27 mouse cellular contexts compared by ENCODE assay signal in genomic region chr11:51063841-51064240, GRCm38 (mm10). TPM values are rescaled to one million over a fixed set of nuclear protein-coding genes. Genes with fewer than 3 reads are reported as not detected.
DNase-seq lines count a peak whose midpoint lies in the region; TF ChIP-seq lines count a peak whose summit lies in the region.
"Had no signal": no experiment of that assay in that cellular context is flagged by ENCODE, and none has a peak within 500 bp of the region (broad histone marks: within the 10 kb centered on the region; RNA-seq: fewer than 3 reads in every experiment).

No protein-coding gene starts in this region.

- H3K27ac ChIP-seq in left cerebral cortex, adult 2 months = no peak overlapping the region
- H3K27ac ChIP-seq: embryonic facial prominence, embryonic 13.5 days; forebrain, embryonic 13.5 days; gastrocnemius, adult 2 months; heart, embryonic 15.5 days; hindbrain, embryonic 13.5 days; hindbrain, postnatal 0 days had no signal

- peak; percentile 32 to 65 for DNase-seq in frontal cortex, adult 2 months (ENCODE audit: extremely low spot score in 1 of 2, low spot score in 1 of 2)
- no peak for DNase-seq in frontal cortex, postnatal 14 days (ENCODE audit: low spot score in 2 of 2)
- peak; percentile 13 to 78 for DNase-seq in left cerebral cortex, postnatal 25 days (ENCODE audit: low spot score in 2 of 2)
- no peak for DNase-seq in left cerebral cortex, adult 2 months (ENCODE audit: extremely low spot score in 1 of 2, low spot score in 2 of 2)
- peak; percentile 75 for DNase-seq in brain, adult 2 months (ENCODE audit: low read depth, low spot score)
- DNase-seq in right cerebral cortex, postnatal 36 days (ENCODE audit: low spot score in 2 of 2) = peak; percentile 28 to 36
- DNase-seq in embryo, embryonic 9.5 days (ENCODE audit: extremely low spot score) = no peak
- DNase-seq: cerebellum, adult 11-12 months; cerebellum, adult 9-10 months; cerebellum, postnatal 25 days; forebrain, postnatal 0 days; gastrocnemius, adult 2 months; gastrocnemius, postnatal 36 days; heart, adult 18-20 months; heart, postnatal 14 days had no signal

- H3K4me3 ChIP-seq in left cerebral cortex, adult 2 months = no peak overlapping the region
- H3K4me3 ChIP-seq: embryonic facial prominence, embryonic 13.5 days; forebrain, embryonic 13.5 days; gastrocnemius, adult 2 months; heart, embryonic 15.5 days; hindbrain, embryonic 13.5 days had no signal

- intact Hi-C loops in left cerebral cortex, postnatal 25 days (cut with DNase I) = no loop called here
- intact Hi-C loops in left cerebral cortex, adult 2 months (cut with DNase I) = loop anchor here (2.0 kb wide), 1 partner anchor 133 kb away; the partner anchor contains the start of gene Zfp354b

- no peak for TF ChIP-seq CTCF in left cerebral cortex, adult 2 months (IDR thresholded peaks at IDR 0.05)

RNA-seq across cellular contexts. Expression of gene Zfp354a, which starts 4.8 kb away (rescaled TPM):
- 9.8 and 12.5 TPM in 2 replicates for polyA plus RNA-seq in frontal cortex, adult 2 months (2012; rRNA removed)
- 1 to 10 TPM; 6.2 to 8.9 TPM for total RNA-seq in left cerebral cortex, postnatal 25 days (2021)
- total RNA-seq in left cerebral cortex, adult 2 months (2021) = 1 to 10 TPM; 6.5 to 8.5 TPM
- total RNA-seq: MEL had no signal

RNA-seq across cellular contexts. Expression of gene Olfr1375, which starts 15.9 kb away (rescaled TPM):
- polyA plus RNA-seq in frontal cortex, adult 2 months (2012; rRNA removed) = not detected in 2 replicates
- not detected for total RNA-seq in left cerebral cortex, postnatal 25 days (2021)
- total RNA-seq in left cerebral cortex, adult 2 months (2021) = not detected
- total RNA-seq: adrenal gland, postnatal 10 days; adrenal gland, postnatal 4 days; forebrain, postnatal 0 days; gastrocnemius, adult 2 months; gastrocnemius, postnatal 36 days; heart, adult 18-20 months; heart, postnatal 14 days; hematopoietic stem cell, adult 5-6 weeks; hindbrain, postnatal 0 days; MEL had no signal
- polyA plus RNA-seq: C2C12; cortical plate, adult 2 months; embryonic facial prominence, embryonic 13.5 days; forebrain, embryonic 13.5 days; forebrain, postnatal 0 days; heart, embryonic 11.5 days; heart, embryonic 15.5 days; hindbrain, embryonic 13.5 days; hindbrain, postnatal 0 days had no signal

RNA-seq across cellular contexts. Expression of gene Olfr54, which starts 49.8 kb away (rescaled TPM):
- not detected in 2 replicates for polyA plus RNA-seq in frontal cortex, adult 2 months (2012; rRNA removed)
- total RNA-seq in left cerebral cortex, postnatal 25 days (2021) = not detected
- total RNA-seq in left cerebral cortex, adult 2 months (2021) = not detected
- total RNA-seq: forebrain, postnatal 0 days; gastrocnemius, adult 2 months; gastrocnemius, postnatal 36 days; heart, adult 18-20 months; heart, postnatal 14 days; hematopoietic stem cell, adult 5-6 weeks; hindbrain, postnatal 0 days; MEL had no signal
- polyA plus RNA-seq: C2C12; cortical plate, adult 2 months; embryonic facial prominence, embryonic 13.5 days; forebrain, embryonic 13.5 days; forebrain, postnatal 0 days; heart, embryonic 11.5 days; heart, embryonic 15.5 days; hindbrain, embryonic 13.5 days; hindbrain, postnatal 0 days had no signal

Comparison
In these comparisons a context has a peak if more than half of its experiments do, and no peak if none do; other contexts are left out.
1. DNase-seq: peak in frontal cortex, adult 2 months (2 of 2), left cerebral cortex, postnatal 25 days (2 of 2), brain, adult 2 months (single experiment) and right cerebral cortex, postnatal 36 days (2 of 2); none in frontal cortex, postnatal 14 days (0 of 2), left cerebral cortex, adult 2 months (0 of 2) and embryo, embryonic 9.5 days (single experiment).